Mouse (Mus musculus) lung, embryonic 15.5 days (tissue): ENCODE data around the gene Pole2. TPM values are rescaled to one million over a fixed set of nuclear protein-coding genes. Genes with fewer than 3 reads are reported as not detected.

Source experiments
- ATAC-seq: fragments of 200-750 bp; cut with Nextera tagmentation; 2 replicates; pipeline ENCODE4 v1.8.0; 2017; ENCODE audit warnings: moderate number of reproducible peaks, borderline replicate concordance; ENCODE audit not compliant: low FRiP score, low TSS enrichment; ENCODE audit errors: extremely low read depth
- H3K27ac ChIP-seq: fragments of 300-500 bp; sonication (generic); 2 replicates; pipeline ENCODE4 v1.5.1; 2015; ENCODE audit warnings: moderate library complexity, mild to moderate bottlenecking, inconsistent platforms
- H3K27me3 ChIP-seq: fragments of 300-500 bp; sonication (generic); 2 replicates; pipeline ENCODE4 v1.6.1; 2015; ENCODE audit warnings: inconsistent platforms
- H3K36me3 ChIP-seq: fragments of 300-500 bp; sonication (generic); 2 replicates; pipeline ENCODE4 v1.6.1; 2015; ENCODE audit warnings: inconsistent platforms
- H3K4me1 ChIP-seq: fragments of 300-500 bp; sonication (generic); 2 replicates; pipeline ENCODE4 v1.6.1; 2015; ENCODE audit warnings: inconsistent platforms
- H3K4me2 ChIP-seq: fragments of 300-500 bp; sonication (generic); 2 replicates; pipeline ENCODE4 v1.6.1; 2015; ENCODE audit warnings: inconsistent platforms, mild to moderate bottlenecking, moderate library complexity
- H3K4me3 ChIP-seq: fragments of 300-500 bp; sonication (generic); 2 replicates; pipeline ENCODE4 v1.5.1; 2015; ENCODE audit warnings: mild to moderate bottlenecking, inconsistent platforms
- H3K9ac ChIP-seq: fragments of 300-500 bp; sonication (generic); 2 replicates; pipeline ENCODE4 v1.6.1; 2015; ENCODE audit warnings: inconsistent platforms
- H3K9me3 ChIP-seq: fragments of 300-500 bp; sonication (generic); 2 replicates; pipeline ENCODE4 v1.6.1; 2016; ENCODE audit warnings: inconsistent platforms
- WGBS: fragments of 180-500 bp; shearing (Covaris S2); methylation state at CpG from one replicate; pipeline ENCODE4 v1.1.7; 2015; 5-methylcytosine and 5-hydroxymethylcytosine counted together
- polyA plus RNA-seq: library from polyadenylated mRNA; unstranded; fragments of >200 nt; fragmentation: Nextera tagmentation; extraction: Ambion mirVana; gene quantifications from 2 replicates; pipeline ENCODE4 v1.2.1, GENCODE M21; 2015

Pole2 gene
- polyA plus RNA-seq, 1 experiment from 2014 or later = 33.5 TPM

GRCm38 (mm10) chr12:69238284-69238683, 10.3 kb upstream of the Pole2 start:
- H3K27me3 ChIP-seq = no peaks in the 10 kb centered on the region
- no peak overlapping the region for H3K27ac ChIP-seq
- WGBS = 32% methylated on average over 3 of the region's 3 CpGs
- no peaks in the 10 kb centered on the region; the same call in 1 of the 2 replicates for H3K4me1 ChIP-seq
- ATAC-seq = no peak
- H3K4me2 ChIP-seq = no peak overlapping the region
- H3K36me3 ChIP-seq = no peaks in the 10 kb centered on the region
- H3K9me3 ChIP-seq = no peaks in the 10 kb centered on the region
- no peak overlapping the region for H3K9ac ChIP-seq
- no peak overlapping the region for H3K4me3 ChIP-seq

- Histone ChIP-seq H3K9me3 (no peaks in the 10 kb centered on the region), H3K4me1 (no peaks in the 10 kb centered on the region; the same call in 1 of the 2 replicates), H3K27me3 (no peaks in the 10 kb centered on the region), H3K36me3 (no peaks in the 10 kb centered on the region), H3K27ac (no peak overlapping the region), H3K4me2 (no peak overlapping the region), H3K4me3 (no peak overlapping the region), H3K9ac (no peak overlapping the region)
- WGBS = 71% methylated on average over 6 of the region's 6 CpGs
- 0 out of 2 replicates have a peak, but pooled peaks have one; percentile 5 for ATAC-seq
Measured at GRCm38 (mm10) chr12:69235782-69236181, 7.8 kb upstream of the Pole2 start.

GRCm38 (mm10) chr12:69229251-69229650, 1.3 kb upstream of the Pole2 start:
- ATAC-seq = no peak
- Histone ChIP-seq H3K4me3 (no peak overlapping the region), H3K36me3 (0 out of 2 replicates have a peak, but pooled peaks cover under 1% of the 10 kb centered on the region), H3K9me3 (no peaks in the 10 kb centered on the region), H3K27ac (no peak overlapping the region), H3K4me2 (no peak overlapping the region), H3K9ac (no peak overlapping the region), H3K4me1 (peaks cover 6% of the 10 kb centered on the region), H3K27me3 (no peaks in the 10 kb centered on the region)
- 65% methylated on average over 2 of the region's 2 CpGs for WGBS

GRCm38 (mm10) chr12:69220613-69221277, 7.2 kb downstream of the Pole2 start:
- H3K4me2 ChIP-seq = no peak overlapping the region
- H3K27me3 ChIP-seq = no peaks in the 10 kb centered on the region
- H3K4me3 ChIP-seq = no peak overlapping the region
- H3K9me3 ChIP-seq = no peaks in the 10 kb centered on the region
- no peak overlapping the region for H3K27ac ChIP-seq
- no peak overlapping the region for H3K9ac ChIP-seq
- no peak for ATAC-seq
- H3K4me1 ChIP-seq = no peaks in the 10 kb centered on the region
- WGBS = 85% methylated on average over 19 of the region's 19 CpGs
- peaks cover 43% of the 10 kb centered on the region for H3K36me3 ChIP-seq

- ATAC-seq = no peak
- Histone ChIP-seq H3K4me1 (no peaks in the 10 kb centered on the region), H3K36me3 (peaks cover 63% of the 10 kb centered on the region), H3K9me3 (no peaks in the 10 kb centered on the region), H3K9ac (no peak overlapping the region), H3K27ac (no peak overlapping the region), H3K27me3 (no peaks in the 10 kb centered on the region), H3K4me2 (no peak overlapping the region), H3K4me3 (no peak overlapping the region)
- 92% methylated on average over 7 of the region's 7 CpGs for WGBS
Measured at GRCm38 (mm10) chr12:69216587-69216986, 11.4 kb downstream of the Pole2 start.

- no peak overlapping the region for H3K27ac ChIP-seq
- peaks cover 53% of the 10 kb centered on the region for H3K36me3 ChIP-seq
- H3K4me1 ChIP-seq = no peaks in the 10 kb centered on the region
- 77% methylated on average over 3 of the region's 3 CpGs for WGBS
- no peak for ATAC-seq
- no peaks in the 10 kb centered on the region for H3K9me3 ChIP-seq
- no peak overlapping the region for H3K4me2 ChIP-seq
- H3K9ac ChIP-seq = no peak overlapping the region
- no peak overlapping the region for H3K4me3 ChIP-seq
- no peaks in the 10 kb centered on the region for H3K27me3 ChIP-seq
Measured at GRCm38 (mm10) chr12:69215000-69215785, 12.8 kb downstream of the Pole2 start.

- H3K9ac ChIP-seq = no peak overlapping the region
- no peaks in the 10 kb centered on the region for H3K4me1 ChIP-seq
- 91% methylated on average over 7 of the region's 7 CpGs for WGBS
- no peaks in the 10 kb centered on the region for H3K27me3 ChIP-seq
- no peak overlapping the region for H3K4me2 ChIP-seq
- H3K36me3 ChIP-seq = peaks cover 55% of the 10 kb centered on the region
- ATAC-seq = no peak
- no peak overlapping the region for H3K4me3 ChIP-seq
- no peaks in the 10 kb centered on the region for H3K9me3 ChIP-seq
- H3K27ac ChIP-seq = no peak overlapping the region
Measured at GRCm38 (mm10) chr12:69214393-69214792, 13.6 kb downstream of the Pole2 start.

- Histone ChIP-seq H3K9ac (no peak overlapping the region), H3K27me3 (no peaks in the 10 kb centered on the region), H3K36me3 (peaks cover 53% of the 10 kb centered on the region), H3K4me3 (no peak overlapping the region), H3K27ac (no peak overlapping the region), H3K9me3 (no peaks in the 10 kb centered on the region), H3K4me2 (no peak overlapping the region), H3K4me1 (no peaks in the 10 kb centered on the region)
- no peak for ATAC-seq
- 90% methylated on average over 13 of the region's 13 CpGs for whole genome bisulfite sequencing
Measured at GRCm38 (mm10) chr12:69213186-69213777, 14.7 kb downstream of the Pole2 start.

- H3K4me2 ChIP-seq = no peak overlapping the region
- no peak overlapping the region for H3K27ac ChIP-seq
- H3K4me1 ChIP-seq = no peaks in the 10 kb centered on the region
- peaks cover 53% of the 10 kb centered on the region for H3K36me3 ChIP-seq
- no peak for ATAC-seq
- no peaks in the 10 kb centered on the region for H3K9me3 ChIP-seq
- H3K27me3 ChIP-seq = no peaks in the 10 kb centered on the region
- WGBS = 65% methylated on average over 5 of the region's 5 CpGs
- no peak overlapping the region for H3K9ac ChIP-seq
- H3K4me3 ChIP-seq = no peak overlapping the region
Measured at GRCm38 (mm10) chr12:69211057-69211456, 16.9 kb downstream of the Pole2 start.

GRCm38 (mm10) chr12:69210056-69210979, 17.7 kb downstream of the Pole2 start:
- WGBS = 93% methylated on average over 18 of the region's 18 CpGs
- no peaks in the 10 kb centered on the region for H3K4me1 ChIP-seq
- H3K9ac ChIP-seq = no peak overlapping the region
- H3K27me3 ChIP-seq = no peaks in the 10 kb centered on the region
- no peaks in the 10 kb centered on the region for H3K9me3 ChIP-seq
- H3K4me2 ChIP-seq = no peak overlapping the region
- H3K4me3 ChIP-seq = no peak overlapping the region
- ATAC-seq = no peak
- H3K27ac ChIP-seq = no peak overlapping the region
- H3K36me3 ChIP-seq = peaks cover 53% of the 10 kb centered on the region

GRCm38 (mm10) chr12:69208520-69208919, 19.5 kb downstream of the Pole2 start:
- WGBS = 90% methylated on average over 2 of the region's 2 CpGs
- Histone ChIP-seq H3K4me1 (no peaks in the 10 kb centered on the region), H3K9ac (no peak overlapping the region), H3K27ac (no peak overlapping the region), H3K4me3 (no peak overlapping the region), H3K27me3 (no peaks in the 10 kb centered on the region), H3K9me3 (no peaks in the 10 kb centered on the region), H3K36me3 (peaks cover 44% of the 10 kb centered on the region), H3K4me2 (no peak overlapping the region)
- ATAC-seq = no peak
